Mouse (Mus musculus) skeletal muscle tissue, postnatal 0 days (tissue): ENCODE results near the gene Cntn2. TPM values are rescaled to one million over a fixed set of nuclear protein-coding genes. Genes with fewer than 3 reads are reported as not detected.

Experiments used
- polyA plus RNA-seq: library from polyadenylated mRNA; unstranded; fragments of >200 nt; fragmentation: Nextera tagmentation; extraction: Ambion mirVana; gene quantifications from 2 replicates; pipeline ENCODE4 v1.2.1, GENCODE M21; 2015

Gene Cntn2
- not detected in 2 replicates for polyA plus RNA-seq

GRCm38 (mm10) chr1:132542762-132543306 lies at the start of gene Cntn2:
TSS of gene Cntn2 (minus strand) at chr1:132543256.

GRCm38 (mm10) chr1:132506058-132506457 lies 37.0 kb downstream of the Cntn2 start, which contains the start of gene Tmem81:
TSS of gene Tmem81 (plus strand) at chr1:132506230.

GRCm38 (mm10) chr1:132476928-132477691 lies 65.9 kb downstream of the Cntn2 start, which contains the start of gene Rbbp5:
TSS of gene Rbbp5 (plus strand) at chr1:132477365.

Other genes starting within 250 kb of the Cntn2 start
- gene Klhdc8a, start 244.6 kb downstream of the Cntn2 start, polyA plus RNA-seq: 0.32 and 0.41 TPM in 2 replicates
- 1.1 and 1.5 TPM in 2 replicates for gene Nuak2, start 227.1 kb downstream of the Cntn2 start, polyA plus RNA-seq
- 6.3 and 6.6 TPM in 2 replicates for gene Tmcc2, start 152.0 kb downstream of the Cntn2 start, polyA plus RNA-seq
- gene Dstyk, start 125.7 kb downstream of the Cntn2 start, polyA plus RNA-seq: 6.4 and 7.6 TPM in 2 replicates
- gene Rbbp5, start 65.9 kb downstream of the Cntn2 start, polyA plus RNA-seq: 14.9 and 16.6 TPM in 2 replicates
- 0.38 and 0.50 TPM in 2 replicates for gene Tmem81, start 37.0 kb downstream of the Cntn2 start, polyA plus RNA-seq
- 0.07 TPM in 1 of 2 replicates, not detected in the other for gene Nfasc, start 198.5 kb upstream of the Cntn2 start, polyA plus RNA-seq